In the genomic region with DNA sequence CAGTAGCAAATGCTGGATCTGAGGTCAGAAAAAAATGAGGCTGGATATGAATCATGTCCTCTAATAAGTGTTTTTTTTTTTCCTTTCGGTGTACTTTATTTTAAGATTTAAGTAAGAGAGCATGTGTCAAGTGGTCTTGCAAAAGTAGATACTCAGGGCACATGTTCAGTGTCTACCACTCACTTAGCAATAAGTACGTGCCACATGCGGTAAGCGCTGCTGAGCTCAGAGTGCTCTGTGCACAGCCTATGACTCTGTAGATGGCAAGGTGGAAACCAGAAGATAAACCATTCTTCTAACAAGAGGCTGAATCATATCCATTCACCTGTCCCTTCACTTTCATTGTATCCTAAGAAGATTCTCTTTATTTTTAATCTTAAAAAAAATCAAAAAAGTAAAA, we compare ENCODE assay signal across 19 mouse cellular contexts. TPM values are rescaled to one million over a fixed set of nuclear protein-coding genes. Genes with fewer than 3 reads are reported as not detected.
DNase-seq lines count a peak whose midpoint lies in the region; ATAC-seq and TF ChIP-seq lines count a peak whose summit lies in the region.
"Had no signal": no experiment of that assay in that cellular context is flagged by ENCODE, and none has a peak within 500 bp of the region (broad histone marks: within the 10 kb centered on the region; RNA-seq: fewer than 3 reads in every experiment).

No protein-coding gene starts in this region.

- no peak for DNase-seq in forebrain, embryonic 14.5 days (ENCODE audit: low spot score)
- DNase-seq in lung, postnatal 14 days = no peak
- peak; percentile 8 for DNase-seq in forebrain, postnatal 0 days
- DNase-seq in right cerebral cortex, postnatal 25 days = no peak
- DNase-seq: adrenal gland, postnatal 36 days; gastrocnemius, adult 2 months; heart, postnatal 36 days; kidney, adult 11 months; kidney, postnatal 14 days; layer of hippocampus, adult 9-11 months; lung, adult 2 months; thymus, postnatal 14 days had no signal

- H3K4me1 ChIP-seq in forebrain, embryonic 14.5 days (ENCODE audit: control insufficient read depth, insufficient read depth, low read length) = peaks cover 4% of the 10 kb centered on the region; the same call in 1 of the 2 replicates
- H3K4me1 ChIP-seq in forebrain, embryonic 12.5 days = peaks cover 10% of the 10 kb centered on the region
- H3K4me1 ChIP-seq in lung, embryonic 16.5 days (replicated peaks; ENCODE audit: control insufficient read depth, insufficient read depth, low read length) = peaks cover 8% of the 10 kb centered on the region; the same call in 1 of the 2 replicates
- H3K4me1 ChIP-seq in forebrain, postnatal 0 days (ENCODE audit: insufficient read depth) = peaks cover 7% of the 10 kb centered on the region; the same call in 1 of the 2 replicates
- peaks cover 22% of the 10 kb centered on the region for H3K4me1 ChIP-seq in neural tube, embryonic 13.5 days (replicated peaks)
- H3K4me1 ChIP-seq: megakaryocyte, embryonic 14.5 days had no signal

- H3K27ac ChIP-seq in forebrain, embryonic 14.5 days (ENCODE audit: low read depth, low read length) = no peak overlapping the region
- no peak overlapping the region for H3K27ac ChIP-seq in forebrain, embryonic 12.5 days
- no peak overlapping the region for H3K27ac ChIP-seq in lung, embryonic 16.5 days (ENCODE audit: low read length)
- no peak overlapping the region for H3K27ac ChIP-seq in forebrain, postnatal 0 days (ENCODE audit: low read depth, low read length)
- no peak overlapping the region for H3K27ac ChIP-seq in neural tube, embryonic 13.5 days (replicated peaks)
- H3K27ac ChIP-seq: gastrocnemius, adult 2 months had no signal

- H3K9ac ChIP-seq in forebrain, embryonic 14.5 days (ENCODE audit: low read length) = no peak overlapping the region
- H3K9ac ChIP-seq in forebrain, embryonic 12.5 days = no peak overlapping the region
- no peak overlapping the region for H3K9ac ChIP-seq in lung, embryonic 16.5 days (ENCODE audit: low read length)
- peak overlapping the region; percentile 44; the same call in 1 of the 2 replicates for H3K9ac ChIP-seq in forebrain, postnatal 0 days
- no peak overlapping the region for H3K9ac ChIP-seq in neural tube, embryonic 13.5 days

- ATAC-seq in forebrain, embryonic 14.5 days = no peak
- ATAC-seq in forebrain, embryonic 12.5 days (ENCODE audit: low FRiP score) = no peak
- peak; percentile 54; the same call in 1 of the 2 replicates for ATAC-seq in lung, embryonic 16.5 days (ENCODE audit: low read depth)
- no peak for ATAC-seq in forebrain, postnatal 0 days
- ATAC-seq in neural tube, embryonic 13.5 days (ENCODE audit: low read depth) = no peak
- ATAC-seq in megakaryocyte, adult 5-6 weeks (ENCODE audit: poor library complexity, severe bottlenecking) = no peak

- WGBS in forebrain, embryonic 14.5 days = 91% methylated on average over 4 of the region's 4 CpGs
- WGBS in forebrain, embryonic 12.5 days = 88% methylated on average over 4 of the region's 4 CpGs
- WGBS in lung, embryonic 16.5 days = 59% methylated on average over 4 of the region's 4 CpGs
- WGBS in forebrain, postnatal 0 days = 86% methylated on average over 4 of the region's 4 CpGs
- WGBS in neural tube, embryonic 13.5 days = 83% methylated on average over 4 of the region's 4 CpGs

- peak overlapping the region; percentile 83; the same call in 1 of the 2 replicates for H3K4me2 ChIP-seq in forebrain, embryonic 14.5 days (ENCODE audit: low read length)
- no peak overlapping the region for H3K4me2 ChIP-seq in forebrain, embryonic 12.5 days
- H3K4me2 ChIP-seq in lung, embryonic 16.5 days (ENCODE audit: low read depth, low read length) = no peak overlapping the region
- peak overlapping the region; percentile 74 for H3K4me2 ChIP-seq in forebrain, postnatal 0 days (ENCODE audit: low read depth)
- H3K4me2 ChIP-seq in neural tube, embryonic 13.5 days = peak overlapping the region; percentile 88

- no peak overlapping the region for H3K4me3 ChIP-seq in forebrain, embryonic 14.5 days (ENCODE audit: low read depth, low read length)
- no peak overlapping the region for H3K4me3 ChIP-seq in forebrain, embryonic 12.5 days (replicated peaks)
- no peak overlapping the region for H3K4me3 ChIP-seq in lung, embryonic 16.5 days (ENCODE audit: low read length)
- H3K4me3 ChIP-seq in forebrain, postnatal 0 days (ENCODE audit: low read depth, low read length) = peak overlapping the region; percentile 46
- H3K4me3 ChIP-seq in neural tube, embryonic 13.5 days = peak overlapping the region; percentile 49
- H3K4me3 ChIP-seq: gastrocnemius, adult 2 months; megakaryocyte, embryonic 14.5 days had no signal

- TF ChIP-seq CTCF in forebrain, postnatal 0 days (IDR thresholded peaks at IDR 0.05; ENCODE audit: low read depth) = no peak

- H3K36me3 ChIP-seq in forebrain, embryonic 14.5 days (ENCODE audit: control insufficient read depth, insufficient read depth, low read length) = no peaks in the 10 kb centered on the region
- no peaks in the 10 kb centered on the region for H3K36me3 ChIP-seq in forebrain, embryonic 12.5 days (replicated peaks)
- H3K36me3 ChIP-seq in lung, embryonic 16.5 days (ENCODE audit: control insufficient read depth, insufficient read depth, low read length) = no peaks in the 10 kb centered on the region
- no peaks in the 10 kb centered on the region for H3K36me3 ChIP-seq in forebrain, postnatal 0 days (ENCODE audit: insufficient read depth)
- no peaks in the 10 kb centered on the region for H3K36me3 ChIP-seq in neural tube, embryonic 13.5 days

- H3K27me3 ChIP-seq in forebrain, embryonic 14.5 days (replicated peaks; ENCODE audit: control insufficient read depth, insufficient read depth, low read length) = no peaks in the 10 kb centered on the region; the same call in 1 of the 2 replicates
- peaks cover 28% of the 10 kb centered on the region for H3K27me3 ChIP-seq in forebrain, embryonic 12.5 days
- H3K27me3 ChIP-seq in lung, embryonic 16.5 days (ENCODE audit: control insufficient read depth, insufficient read depth, low read depth, low read length) = peaks cover 21% of the 10 kb centered on the region
- H3K27me3 ChIP-seq in forebrain, postnatal 0 days (ENCODE audit: insufficient read depth, low read length) = no peaks in the 10 kb centered on the region
- peaks cover 14% of the 10 kb centered on the region for H3K27me3 ChIP-seq in neural tube, embryonic 13.5 days

- no peaks in the 10 kb centered on the region for H3K9me3 ChIP-seq in forebrain, embryonic 14.5 days (replicated peaks; ENCODE audit: control insufficient read depth, low read length)
- no peaks in the 10 kb centered on the region for H3K9me3 ChIP-seq in forebrain, embryonic 12.5 days
- H3K9me3 ChIP-seq in lung, embryonic 16.5 days (ENCODE audit: control insufficient read depth, low read length) = no peaks in the 10 kb centered on the region
- H3K9me3 ChIP-seq in forebrain, postnatal 0 days (ENCODE audit: low read length) = no peaks in the 10 kb centered on the region
- H3K9me3 ChIP-seq in neural tube, embryonic 13.5 days = no peaks in the 10 kb centered on the region

RNA-seq across cellular contexts. Expression of gene Hcrtr2, which starts 2.1 kb away (rescaled TPM):
- 2.2 and 3.4 TPM in 2 replicates for polyA plus RNA-seq in forebrain, embryonic 14.5 days (2014; fragmentation: Nextera tagmentation; extraction: Ambion mirVana)
- 0.72 and 0.77 TPM in 2 replicates for polyA plus RNA-seq in forebrain, embryonic 12.5 days (2016; fragmentation: Nextera tagmentation; extraction: Ambion mirVana)
- 0.09 and 0.25 TPM in 2 replicates for polyA plus RNA-seq in lung, embryonic 16.5 days (2015; fragmentation: Nextera tagmentation; extraction: Ambion mirVana)
- 5.6 and 8.2 TPM in 2 replicates for total RNA-seq in forebrain, postnatal 0 days (2014; rRNA removed)
- 2.1 and 4.5 TPM in 2 replicates for polyA plus RNA-seq in forebrain, postnatal 0 days (2015; fragmentation: Nextera tagmentation; extraction: Ambion mirVana)
- polyA plus RNA-seq in neural tube, embryonic 13.5 days (2015; fragmentation: Nextera tagmentation; extraction: Ambion mirVana) = 3.2 and 3.4 TPM in 2 replicates
- total RNA-seq in megakaryocyte, adult 5-6 weeks (2015) = not detected in 2 replicates
- total RNA-seq in megakaryocyte, adult 5-6 weeks (2017) = not detected in 2 replicates
- total RNA-seq: gastrocnemius, adult 2 months; heart, postnatal 36 days had no signal
- polyA plus RNA-seq: liver, adult 2 months; small intestine, adult 2 months had no signal

Comparison
In these comparisons a context has a peak if more than half of its experiments do, and no peak if none do; other contexts are left out.
1. H3K4me2 ChIP-seq: peak in forebrain, embryonic 14.5 days (single experiment), forebrain, postnatal 0 days (single experiment) and neural tube, embryonic 13.5 days (single experiment); none in forebrain, embryonic 12.5 days (single experiment) and lung, embryonic 16.5 days (single experiment).
2. H3K4me3 ChIP-seq: peak in forebrain, postnatal 0 days (single experiment) and neural tube, embryonic 13.5 days (single experiment); none in forebrain, embryonic 14.5 days (single experiment), forebrain, embryonic 12.5 days (single experiment) and lung, embryonic 16.5 days (single experiment).